12 mouse cellular contexts compared by ENCODE assay signal in the genomic region with DNA sequence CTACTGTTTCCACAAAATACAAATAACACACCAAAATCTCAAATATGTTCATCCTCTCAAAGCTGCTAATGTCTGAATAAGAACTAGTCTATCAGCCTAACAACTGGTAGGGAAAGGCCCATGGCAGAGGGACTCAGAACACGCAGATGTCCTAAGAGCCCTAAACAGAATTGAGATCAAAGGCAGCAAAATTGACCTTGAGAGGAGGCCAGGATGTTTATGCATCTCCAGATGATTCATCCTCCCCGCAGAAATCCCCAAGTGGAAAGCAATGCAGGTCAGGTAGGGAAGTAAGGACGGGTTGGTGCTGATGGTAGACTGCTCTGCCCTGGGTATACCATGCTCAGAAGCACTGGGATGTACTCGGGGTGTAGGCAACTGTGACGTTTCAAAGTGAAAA.
"Had no signal": no experiment of that assay in that cellular context is flagged by ENCODE, and none has a peak within 500 bp of the region (broad histone marks: within the 10 kb centered on the region; RNA-seq: fewer than 3 reads in every experiment).

No protein-coding gene starts in this region.

- DNase-seq: kidney, adult 9 months; kidney, postnatal 14 days; kidney, postnatal 4 days; liver; lung, adult 18-20 months; lung, postnatal 10 days; lung, postnatal 36 days; midbrain, embryonic 14.5 days; right cerebral cortex, adult 18-20 months; right cerebral cortex, postnatal 14 days; right cerebral cortex, postnatal 4 days; thymus, postnatal 36 days had no signal
